Mouse (Mus musculus): ENCODE results near the gene Mmab.

DNA sequence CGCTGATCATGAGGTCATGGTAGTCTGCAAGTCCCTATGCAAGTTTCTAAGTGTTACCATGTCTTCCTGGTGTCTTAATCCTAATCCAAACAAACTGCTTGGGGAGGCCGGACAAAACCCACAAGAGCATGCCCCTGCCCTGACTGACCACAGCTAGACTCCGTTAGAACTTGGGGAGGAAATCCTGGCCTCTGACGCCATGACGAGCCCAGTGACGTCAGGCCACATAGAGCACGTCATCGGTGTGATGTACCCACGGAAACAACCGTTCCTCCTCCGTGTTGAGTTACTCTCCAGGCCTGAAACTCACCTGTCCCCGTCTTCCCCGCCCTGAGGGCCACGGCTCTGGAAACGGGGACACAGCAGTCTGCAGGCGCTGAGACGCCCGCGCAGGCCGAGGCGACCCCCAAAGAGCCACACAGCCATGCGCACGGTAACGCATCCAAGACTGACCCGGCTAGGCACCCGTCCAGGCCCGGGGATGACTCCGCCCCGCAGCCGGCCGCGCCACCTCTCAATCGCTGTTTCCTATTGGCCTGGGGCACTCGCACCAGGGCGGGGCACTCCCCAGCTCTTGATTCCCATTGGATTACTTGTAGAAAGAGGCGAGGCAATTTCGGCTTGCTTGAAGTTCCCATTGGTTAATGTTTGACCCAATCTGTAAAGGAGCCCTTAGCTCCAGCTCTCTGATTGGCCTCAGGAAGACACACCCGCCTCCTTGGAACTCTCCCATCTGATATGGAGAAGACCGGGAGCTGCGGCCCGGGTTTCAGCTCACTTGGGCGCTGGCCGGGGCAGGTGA is at the start of gene Mmab, which contains the start of gene Mvk:
- TF ChIP-seq GATA2 (IDR thresholded peaks at IDR 0.05; ENCODE audit: borderline replicate concordance, low read depth, low read length) (no peak), CTCF (IDR thresholded peaks at IDR 0.05; ENCODE audit: low read depth, low read length) (no peak)

Data from G1E (cell line).